Mouse (Mus musculus): ENCODE measurements around the gene Senp1.

Senp1 gene

GRCm38 (mm10) chr15:98043967-98044366 is 49.6 kb downstream of the Senp1 start:
- no peak for DNase-seq

- no peak for DNase-seq
Observed at GRCm38 (mm10) chr15:98042508-98042907, 51.0 kb downstream of the Senp1 start.

- DNase-seq: no peak
Observed at GRCm38 (mm10) chr15:98039682-98040081, 53.9 kb downstream of the Senp1 start.

GRCm38 (mm10) chr15:98036578-98036977 is 57.0 kb downstream of the Senp1 start:
- DNase-seq: no peak

GRCm38 (mm10) chr15:98035076-98035755 is 58.3 kb downstream of the Senp1 start:
- DNase-seq: no peak

GRCm38 (mm10) chr15:98033233-98033748 is 60.3 kb downstream of the Senp1 start:
- no peak for DNase-seq

GRCm38 (mm10) chr15:98029798-98030197 is 63.7 kb downstream of the Senp1 start:
- DNase-seq: no peak

- no peak for DNase-seq
Observed at GRCm38 (mm10) chr15:98026967-98027904, 66.3 kb downstream of the Senp1 start.

GRCm38 (mm10) chr15:98025611-98026010 is 67.9 kb downstream of the Senp1 start:
- no peak for DNase-seq

- no peak for DNase-seq
Observed at GRCm38 (mm10) chr15:98023137-98023536, 70.4 kb downstream of the Senp1 start.

GRCm38 (mm10) chr15:98021886-98022285 is 71.7 kb downstream of the Senp1 start:
- DNase-seq: no peak

- DNase-seq: no peak
Observed at GRCm38 (mm10) chr15:98019047-98019446, 74.5 kb downstream of the Senp1 start.

- DNase-seq: no peak
Observed at GRCm38 (mm10) chr15:98017925-98018324, 75.6 kb downstream of the Senp1 start.

- DNase-seq: no peak
Observed at GRCm38 (mm10) chr15:98012810-98013209, 80.7 kb downstream of the Senp1 start.

GRCm38 (mm10) chr15:98005181-98005580 is 88.4 kb downstream of the Senp1 start:
- no peak for DNase-seq

- DNase-seq: no peak
Observed at GRCm38 (mm10) chr15:98004740-98005159, 88.8 kb downstream of the Senp1 start.

- no peak for DNase-seq
Observed at GRCm38 (mm10) chr15:98003822-98004739, 89.5 kb downstream of the Senp1 start, which contains the start of gene Col2a1. Col2a1 (minus strand) TSS chr15:98004695.

GRCm38 (mm10) chr15:98002991-98003821 is 90.3 kb downstream of the Senp1 start:
- DNase-seq: no peak

- no peak for DNase-seq
Observed at GRCm38 (mm10) chr15:98002113-98002990, 91.2 kb downstream of the Senp1 start.

GRCm38 (mm10) chr15:98001321-98002112 is 92.0 kb downstream of the Senp1 start:
- DNase-seq: no peak
